Mouse (Mus musculus) kidney, adult 2 months (tissue): ENCODE measurements around the gene Frmd4a. TPM values are rescaled to one million over a fixed set of nuclear protein-coding genes. Genes with fewer than 3 reads are reported as not detected.
A peak's percentile ranks its signal among the peaks of the same experiment; 100 is the strongest.

Experiments
- DNase-seq: peaks from one replicate; pipeline ENCODE4 v3.0.0; 2021
- H3K27ac ChIP-seq: fragments of 200-500 bp; 2 replicates; pipeline ENCODE4 v1.5.1; 2012; ENCODE audit warnings: low read depth, low read length, control low read depth, inconsistent platforms; ENCODE audit not compliant: insufficient read depth
- H3K27me3 ChIP-seq: fragments of 200-500 bp; replicated peaks from 2 replicates; pipeline ENCODE4 v1.6.1; 2012; ENCODE audit warnings: mild to moderate bottlenecking, moderate library complexity, low read length, inconsistent platforms; ENCODE audit not compliant: control insufficient read depth, insufficient read depth
- H3K36me3 ChIP-seq: fragments of 200-500 bp; 2 replicates; pipeline ENCODE4 v1.6.1; 2012; ENCODE audit warnings: mild to moderate bottlenecking, moderate library complexity, low read length, inconsistent platforms; ENCODE audit not compliant: control insufficient read depth, insufficient read depth
- H3K4me1 ChIP-seq: fragments of 200-500 bp; 2 replicates; pipeline ENCODE4 v1.6.1; 2011; ENCODE audit warnings: low read length; ENCODE audit not compliant: control insufficient read depth, insufficient read depth
- H3K4me3 ChIP-seq: fragments of 200-500 bp; 2 replicates; pipeline ENCODE4 v1.5.1; 2011; ENCODE audit warnings: mild to moderate bottlenecking, low read depth, low read length, control low read depth; ENCODE audit not compliant: insufficient read depth
- CTCF ChIP-seq: fragments of 200-500 bp; conservative IDR thresholded peaks from 2 replicates; pipeline ENCODE4 v1.5.1; 2011; ENCODE audit warnings: low read depth, mild to moderate bottlenecking, control low read depth, low read length, moderate library complexity, mixed read lengths; ENCODE audit not compliant: insufficient read depth, insufficient read length
- POLR2A ChIP-seq: fragments of 200-500 bp; IDR thresholded peaks from one replicate; pipeline ENCODE4 v1.6.1; 2011; ENCODE audit warnings: low read depth, low read length, control low read depth
- WGBS: fragments of 180-500 bp; shearing (Covaris S2); methylation state at CpG from one replicate; pipeline ENCODE4 v1.1.7; 2018; 5-methylcytosine and 5-hydroxymethylcytosine counted together
- polyA plus RNA-seq: library from polyadenylated mRNA; depleted of rRNA; stranded (reverse); fragments of >200 nt; gene quantifications from 2 replicates; pipeline ENCODE4 v1.2.3, GENCODE M21; 2012

Frmd4a gene
- polyA plus RNA-seq, 1 experiment = 5.8 TPM

- Histone ChIP-seq H3K36me3 (no peaks in the 10 kb centered on the region), H3K27me3 (no peaks in the 10 kb centered on the region), H3K4me1 (no peaks in the 10 kb centered on the region), H3K4me3 (peak overlapping the region; percentile 18; the same call in 1 of the 2 replicates), H3K27ac (no peak overlapping the region)
- DNase-seq = peak; percentile 4
- WGBS = 9% methylated on average over 13 of the region's 13 CpGs
- TF ChIP-seq POLR2A = no peak
- no peak for TF ChIP-seq CTCF
Measured at GRCm38 (mm10) chr2:4300383-4300811, 282.9 kb downstream of the Frmd4a start.

GRCm38 (mm10) chr2:4300816-4301215, 283.3 kb downstream of the Frmd4a start:
- TF ChIP-seq CTCF = no peak
- TF ChIP-seq POLR2A = no peak
- H3K4me3 ChIP-seq = peak overlapping the region; percentile 18; the same call in 1 of the 2 replicates
- 4% methylated on average over 8 of the region's 8 CpGs for WGBS
- no peaks in the 10 kb centered on the region for H3K36me3 ChIP-seq
- H3K4me1 ChIP-seq = no peaks in the 10 kb centered on the region
- DNase-seq = no peak
- no peaks in the 10 kb centered on the region for H3K27me3 ChIP-seq
- no peak overlapping the region for H3K27ac ChIP-seq

- WGBS = 15% methylated on average over 5 of the region's 6 CpGs
- no peak overlapping the region for H3K27ac ChIP-seq
Measured at GRCm38 (mm10) chr2:4301256-4301655, 283.7 kb downstream of the Frmd4a start.

GRCm38 (mm10) chr2:4301692-4302091, 284.2 kb downstream of the Frmd4a start:
- WGBS = 38% methylated on average over 7 of the region's 7 CpGs
- TF ChIP-seq POLR2A = no peak
- TF ChIP-seq CTCF = no peak
- H3K27me3 ChIP-seq = no peaks in the 10 kb centered on the region
- no peak overlapping the region for H3K27ac ChIP-seq
- H3K36me3 ChIP-seq = no peaks in the 10 kb centered on the region
- no peak for DNase-seq
- H3K4me1 ChIP-seq = no peaks in the 10 kb centered on the region
- H3K4me3 ChIP-seq = no peak overlapping the region

More at GRCm38 (mm10) chr2:4301256-4301655, 283.7 kb downstream of the Frmd4a start:
- TF ChIP-seq POLR2A (no peak), CTCF (no peak)
- H3K4me3 ChIP-seq = no peak overlapping the region
- H3K36me3 ChIP-seq = no peaks in the 10 kb centered on the region
- no peaks in the 10 kb centered on the region for H3K4me1 ChIP-seq
- DNase-seq = no peak
- H3K27me3 ChIP-seq = no peaks in the 10 kb centered on the region

GRCm38 (mm10) chr2:4302119-4302518, 284.6 kb downstream of the Frmd4a start:
- TF ChIP-seq POLR2A = no peak
- TF ChIP-seq CTCF = no peak
- DNase-seq = no peak
- WGBS = 75% methylated on average over 3 of the region's 3 CpGs
- no peak overlapping the region for H3K4me3 ChIP-seq
- no peaks in the 10 kb centered on the region for H3K27me3 ChIP-seq
- no peak overlapping the region for H3K27ac ChIP-seq
- H3K4me1 ChIP-seq = no peaks in the 10 kb centered on the region
- no peaks in the 10 kb centered on the region for H3K36me3 ChIP-seq

- TF ChIP-seq CTCF = no peak
- TF ChIP-seq POLR2A = no peak
- H3K36me3 ChIP-seq = no peaks in the 10 kb centered on the region
- H3K27ac ChIP-seq = no peak overlapping the region
- no peaks in the 10 kb centered on the region for H3K27me3 ChIP-seq
- no peaks in the 10 kb centered on the region for H3K4me1 ChIP-seq
- no peak overlapping the region for H3K4me3 ChIP-seq
- 76% methylated on average over 6 of the region's 6 CpGs for WGBS
- DNase-seq = no peak
Measured at GRCm38 (mm10) chr2:4307076-4307475, 289.6 kb downstream of the Frmd4a start.

GRCm38 (mm10) chr2:4314545-4314944, 297.0 kb downstream of the Frmd4a start:
- no peaks in the 10 kb centered on the region for H3K27me3 ChIP-seq
- no peaks in the 10 kb centered on the region for H3K4me1 ChIP-seq
- H3K27ac ChIP-seq = no peak overlapping the region
- no peak overlapping the region for H3K4me3 ChIP-seq
- no peak for DNase-seq
- WGBS = 84% methylated on average over 5 of the region's 5 CpGs
- TF ChIP-seq CTCF = no peak
- no peak for TF ChIP-seq POLR2A
- H3K36me3 ChIP-seq = no peaks in the 10 kb centered on the region
